Mouse (Mus musculus) CD8-positive naive resting alpha-beta T cell, adult 2 months (primary cell): Measurements from ENCODE around the gene Megf8.
"Not testable (repeated sequence)": the region's sequence is repeated elsewhere in the genome, so short reads cannot be mapped to it uniquely, and the experiment has no call there.

ENCODE experiments used
- DNase-seq, 2 experiments: peaks; one replicate each; pipeline ENCODE4 v3.0.0; 2022; ENCODE audit warnings: low read depth in 2 of 2, low spot score in 2 of 2

Megf8 gene

DNA sequence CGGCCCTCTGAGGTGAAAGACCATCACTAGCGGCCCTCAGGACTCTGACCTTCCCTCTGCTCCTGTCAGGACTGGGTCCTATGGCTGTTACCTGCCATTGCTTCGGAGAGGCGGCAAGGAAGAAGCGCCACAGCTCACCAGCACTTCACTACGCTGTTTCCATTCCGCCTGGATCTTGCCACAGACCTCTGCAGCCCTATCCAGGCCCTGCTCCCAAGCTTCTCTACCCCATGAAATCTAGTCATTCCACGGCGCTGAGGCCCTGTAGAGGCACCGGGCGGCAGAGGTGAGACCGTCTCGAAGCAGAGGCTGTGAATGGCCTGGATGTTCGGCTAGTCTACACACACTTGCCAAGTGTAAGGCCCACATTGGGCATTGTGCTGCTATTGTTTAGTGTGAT is 79.7 kb downstream of the Megf8 start:
- no peak for DNase-seq

DNA sequence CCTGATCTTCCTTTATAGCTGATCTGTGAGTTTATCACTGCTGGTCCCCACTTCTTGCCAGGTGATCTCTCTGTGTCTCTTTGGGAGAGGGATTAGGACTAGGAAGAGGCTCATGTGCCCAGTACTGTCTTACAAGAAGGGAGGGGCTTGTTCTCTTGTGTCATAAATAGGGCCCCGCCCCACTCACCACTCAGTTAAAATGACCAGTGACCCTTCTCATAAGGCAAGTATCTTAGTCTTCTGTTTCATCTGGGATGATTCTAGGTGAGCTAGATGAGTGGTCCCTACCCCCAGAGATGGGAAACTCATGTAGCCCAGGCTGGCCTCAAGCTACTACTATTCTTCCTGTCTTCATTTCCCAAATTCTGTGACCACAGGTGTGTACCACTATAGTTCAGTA is 81.6 kb downstream of the Megf8 start, which contains the start of gene Lipe:
Lipe (minus strand) TSS at position 101 of the 400 bp plus-strand sequence.
- no peak for DNase-seq

DNA sequence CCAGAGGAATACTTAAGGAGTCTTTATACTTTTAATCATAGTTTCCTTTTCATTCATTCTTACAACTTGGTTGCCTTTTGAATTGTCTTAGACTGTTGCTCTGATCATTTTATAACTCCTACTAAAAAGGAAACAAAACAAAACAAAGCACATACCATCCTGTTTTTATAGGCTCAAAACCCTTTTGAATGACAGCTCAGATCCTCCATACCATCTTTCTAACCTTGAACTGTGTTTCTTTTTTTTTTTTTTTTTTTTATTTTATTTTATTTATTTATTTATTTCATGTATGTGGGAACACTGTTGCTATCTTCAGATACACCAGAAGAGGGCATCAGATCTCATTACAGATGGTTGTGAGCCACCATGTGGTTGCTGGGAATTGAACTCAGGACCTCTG is 82.1 kb downstream of the Megf8 start:
- not testable (repeated sequence) for DNase-seq

DNA sequence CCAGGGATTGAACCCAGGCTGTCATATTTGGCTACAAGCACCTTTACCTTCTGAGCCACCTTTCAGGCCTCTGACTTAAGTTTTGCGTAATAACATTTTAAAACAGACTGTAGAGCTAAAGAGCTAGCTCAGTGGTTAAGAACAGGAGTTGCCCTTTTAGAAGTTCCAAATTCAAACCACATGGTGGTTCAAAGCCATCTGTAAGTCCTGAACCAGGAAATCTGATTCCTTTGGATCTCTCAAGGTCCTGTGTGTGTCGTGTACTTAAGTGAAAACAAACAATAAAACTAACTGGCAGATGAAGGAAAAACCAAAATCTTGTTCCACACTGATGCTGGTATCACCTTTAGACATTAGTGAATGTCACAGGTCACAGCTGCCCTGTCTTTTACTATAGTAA is 84.6 kb downstream of the Megf8 start:
- no peak for DNase-seq

DNA sequence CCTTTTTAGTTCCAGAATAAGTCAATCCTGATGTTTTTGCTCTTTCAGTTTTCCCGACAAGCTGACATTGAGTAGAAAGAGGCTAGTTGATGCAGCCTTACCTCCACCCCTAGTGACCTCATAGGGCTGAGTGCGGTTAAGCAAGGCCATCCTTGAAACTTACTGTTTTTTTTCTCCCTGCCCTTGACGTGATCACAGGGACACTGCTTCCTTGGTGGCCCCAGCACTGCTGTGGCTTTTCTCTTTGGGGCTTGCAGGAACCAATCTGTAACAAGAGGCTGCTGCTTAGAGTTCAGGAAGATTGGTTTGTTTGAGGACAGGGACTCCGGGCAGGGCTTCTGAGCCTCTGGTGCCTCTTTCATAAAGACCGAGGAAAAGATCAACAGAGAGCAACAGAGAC is 85.0 kb downstream of the Megf8 start:
- DNase-seq, result no peak

DNA sequence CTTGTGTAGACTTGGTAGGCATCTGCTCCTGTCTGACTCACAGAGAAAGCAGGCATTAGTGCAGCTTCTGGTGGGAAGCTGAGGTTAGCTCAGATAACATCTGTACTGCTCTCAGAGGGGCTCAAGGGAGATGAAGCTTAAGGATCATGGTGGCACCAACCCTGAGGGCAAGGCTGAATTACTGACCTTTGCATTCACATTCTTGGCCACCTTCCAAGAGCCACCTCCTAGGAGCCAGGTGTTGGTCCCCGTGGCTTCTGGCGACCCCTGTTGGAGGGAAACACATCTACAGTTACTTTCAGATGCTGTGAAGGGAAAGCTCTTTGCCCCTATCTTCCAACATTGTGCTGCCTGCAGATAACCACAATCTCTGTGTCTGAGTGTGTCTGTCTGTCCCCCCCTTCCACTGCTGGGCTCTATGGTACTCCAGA is 85.7 kb downstream of the Megf8 start:
- no peak for DNase-seq

DNA sequence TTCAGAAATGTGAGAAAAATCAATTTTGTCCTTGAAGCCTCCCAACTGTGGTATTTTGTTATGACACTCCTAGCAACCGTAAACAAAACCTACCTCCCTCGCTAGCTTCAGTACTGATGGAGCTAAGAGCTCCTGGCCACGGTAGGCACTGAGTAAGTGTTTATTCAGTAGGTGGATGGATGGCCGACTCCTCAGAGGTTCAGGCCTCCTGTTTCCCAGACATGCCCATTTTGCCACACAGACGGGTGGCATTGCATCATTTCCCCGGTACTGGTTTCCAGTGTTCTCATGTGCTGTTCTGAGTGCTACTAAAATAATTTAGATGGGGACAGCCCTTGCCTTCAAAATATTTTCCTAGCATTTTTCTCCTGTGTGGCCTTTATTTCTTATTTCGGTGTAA is 89.5 kb downstream of the Megf8 start:
- no peak for DNase-seq

DNA sequence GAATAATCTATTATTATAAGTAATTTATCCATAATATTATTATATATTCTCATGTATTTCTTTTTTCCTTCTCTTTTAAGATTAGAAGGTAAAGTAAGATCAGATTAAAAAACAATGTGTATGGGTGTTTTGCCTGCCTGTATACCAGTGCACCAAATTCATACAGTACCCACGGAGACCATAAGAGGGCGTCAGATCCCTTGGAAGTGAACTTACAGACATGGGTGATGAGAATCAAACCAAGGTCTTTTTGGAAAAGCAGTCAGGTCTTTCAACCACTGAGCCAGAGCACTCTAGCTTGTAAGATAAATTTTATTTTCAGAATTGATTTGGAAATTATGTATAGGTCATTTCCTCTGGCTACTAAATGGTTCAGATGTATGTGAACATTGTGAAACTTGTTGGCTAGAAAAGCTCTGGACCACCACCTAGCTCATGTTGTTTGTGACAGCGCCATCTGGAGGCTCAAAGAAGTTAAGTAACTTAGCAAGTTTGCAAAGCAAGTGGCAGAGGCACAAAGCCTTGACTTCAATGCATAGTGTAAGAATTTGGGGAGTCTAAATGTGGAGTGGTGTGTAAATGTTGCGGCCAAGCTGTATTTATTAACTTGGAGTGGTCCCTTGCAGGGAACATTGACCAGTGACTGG is 92.3 kb downstream of the Megf8 start:
- DNase-seq, result peak in 1 of 2 experiments; percentile 47

DNA sequence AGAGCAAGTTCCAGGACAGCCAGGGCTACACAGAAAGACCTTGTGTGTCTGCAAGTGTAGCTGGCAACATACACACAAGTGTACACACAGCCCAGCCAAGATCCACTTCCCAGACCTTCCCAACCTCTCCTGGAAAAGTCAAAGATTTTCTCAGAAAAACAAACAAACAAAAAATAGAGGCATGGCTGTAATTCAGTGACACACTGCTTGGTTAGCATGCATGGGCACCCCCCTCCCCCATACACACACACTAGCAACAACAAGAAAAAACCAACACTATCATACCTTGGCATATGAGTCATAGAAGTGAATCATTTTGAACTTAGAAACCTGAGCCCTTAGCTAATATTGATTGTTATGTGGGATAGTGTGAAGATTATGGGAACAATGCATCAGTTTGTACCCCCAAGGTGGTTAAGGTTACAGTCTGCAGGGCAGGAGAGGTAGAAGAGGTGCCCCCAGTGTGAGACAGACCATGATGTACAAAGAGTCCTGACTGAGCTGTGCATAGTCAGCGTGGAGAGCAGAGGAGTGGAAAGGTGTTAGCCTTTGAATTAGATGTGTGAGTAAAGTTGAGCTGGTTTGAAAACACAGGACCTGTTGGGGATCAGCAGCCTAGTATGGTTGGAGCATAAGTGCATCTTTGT is 94.1 kb downstream of the Megf8 start:
- DNase-seq, result no peak

DNA sequence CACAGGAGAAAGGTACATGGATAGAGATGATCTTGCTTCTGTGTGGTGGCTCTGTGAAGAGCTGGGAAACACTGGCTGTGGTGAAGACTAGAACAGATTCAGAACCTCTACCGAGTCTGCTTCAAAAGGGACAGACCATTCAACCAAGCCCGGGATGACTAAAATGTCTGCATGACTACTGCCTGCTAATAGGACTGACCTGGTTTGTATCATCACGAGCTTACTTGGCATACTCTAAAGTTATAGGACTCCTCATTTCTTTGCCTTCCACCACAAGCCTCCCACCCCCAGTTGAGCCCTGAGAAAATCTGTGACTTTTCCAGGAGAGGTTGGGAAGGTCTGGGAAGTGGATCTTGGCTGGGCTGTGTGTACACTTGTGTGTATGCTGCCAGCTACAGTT is 94.9 kb downstream of the Megf8 start:
- DNase-seq, result no peak

DNA sequence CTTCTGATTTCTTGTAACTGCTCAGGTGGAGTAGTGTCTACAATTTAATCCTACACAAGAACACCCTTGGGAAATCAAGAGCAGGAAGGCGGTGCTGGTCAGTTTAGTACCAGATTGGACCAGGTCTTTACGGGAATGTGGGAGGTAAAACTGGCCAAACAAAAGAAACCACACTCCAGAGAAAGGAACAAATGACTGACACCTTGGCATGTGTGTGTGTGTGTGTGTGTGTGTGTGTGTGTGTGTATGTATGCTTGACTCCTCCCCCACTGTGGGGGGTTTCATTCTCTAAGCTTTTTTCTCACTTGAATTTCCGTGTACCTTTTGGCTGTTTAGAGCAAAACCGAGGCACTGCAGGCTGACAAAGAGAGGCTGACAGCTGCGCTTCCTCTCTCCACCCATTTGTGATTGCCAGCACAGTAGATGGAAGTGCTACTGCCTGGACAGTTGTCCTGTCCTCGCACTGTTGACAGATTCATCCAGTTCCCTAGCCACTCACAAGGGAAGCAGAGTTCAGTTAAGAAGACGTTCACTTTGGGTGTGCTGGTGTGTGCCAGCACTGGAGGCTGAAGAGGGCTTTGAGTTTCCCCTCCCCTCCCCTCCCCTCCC is 96.0 kb downstream of the Megf8 start, which contains the start of gene Cxcl17:
Cxcl17 (minus strand) TSS at position 54 of the 609 bp plus-strand sequence.
- no peak for DNase-seq
